Mouse (Mus musculus): ENCODE data around the gene Wdcp. TPM values are rescaled to one million over a fixed set of nuclear protein-coding genes. Genes with fewer than 3 reads are reported as not detected.

The Wdcp gene
- polyA plus RNA-seq, 1 experiment from 2014 or later: 17.1 TPM

GRCm38 (mm10) chr12:4840741-4841140 lies 2.4 kb upstream of the Wdcp start:
- Histone ChIP-seq H3K9ac (peak overlapping the region; percentile 74), H3K36me3 (no peaks in the 10 kb centered on the region), H3K4me2 (peak overlapping the region; percentile 79), H3K9me3 (no peaks in the 10 kb centered on the region), H3K27me3 (peaks cover 16% of the 10 kb centered on the region), H3K27ac (replicated peaks) (0 out of 2 replicates have a peak overlapping the region, but pooled peaks have one; percentile 20), H3K4me1 (replicated peaks) (peaks cover 27% of the 10 kb centered on the region), H3K4me3 (peak overlapping the region; percentile 64)
- ATAC-seq (ENCODE audit: low read depth): 0 out of 2 replicates have a peak, but pooled peaks have one; percentile 0
- WGBS: 1% methylated on average over 11 of the region's 11 CpGs

GRCm38 (mm10) chr12:4841392-4841887 lies 1.7 kb upstream of the Wdcp start, which contains the start of gene Fkbp1b:
Gene Fkbp1b (minus strand): TSS chr12:4841591.
- Histone ChIP-seq H3K9me3 (no peaks in the 10 kb centered on the region), H3K4me2 (peak within 1 kb of the TSS; percentile 79), H3K27ac (replicated peaks) (peak within 1 kb of the TSS; percentile 34; the same call in 1 of the 2 replicates), H3K27me3 (peaks cover 16% of the 10 kb centered on the region), H3K4me3 (peak within 1 kb of the TSS; percentile 64), H3K36me3 (no peaks in the 10 kb centered on the region), H3K4me1 (replicated peaks) (peaks cover 27% of the 10 kb centered on the region), H3K9ac (peak within 1 kb of the TSS; percentile 74)
- peak; percentile 68 for ATAC-seq (ENCODE audit: low read depth)
- WGBS: under 1% methylated on average over 37 of the region's 37 CpGs

- WGBS: 89% methylated on average over 8 of the region's 8 CpGs
- no peak overlapping the region for H3K4me2 ChIP-seq
- H3K4me3 ChIP-seq: 0 out of 2 replicates have a peak overlapping the region, but pooled peaks have one; percentile 58
- H3K9ac ChIP-seq: no peak overlapping the region
- peaks cover 16% of the 10 kb centered on the region for H3K27me3 ChIP-seq
- H3K9me3 ChIP-seq: no peaks in the 10 kb centered on the region
- H3K4me1 ChIP-seq (replicated peaks): peaks cover 27% of the 10 kb centered on the region
- no peaks in the 10 kb centered on the region for H3K36me3 ChIP-seq
- ATAC-seq (ENCODE audit: low read depth): no peak
- no peak overlapping the region for H3K27ac ChIP-seq (replicated peaks)
Measured at GRCm38 (mm10) chr12:4842456-4842855, 647 bp upstream of the Wdcp start.

- Histone ChIP-seq H3K27me3 (peaks cover 16% of the 10 kb centered on the region), H3K4me3 (peak overlapping the region; percentile 58), H3K9ac (peak overlapping the region; percentile 58), H3K4me2 (peak overlapping the region; percentile 66), H3K4me1 (replicated peaks) (peaks cover 27% of the 10 kb centered on the region), H3K27ac (replicated peaks) (no peak overlapping the region), H3K36me3 (no peaks in the 10 kb centered on the region), H3K9me3 (no peaks in the 10 kb centered on the region)
- peak; percentile 37; the same call in 1 of the 2 replicates for ATAC-seq (ENCODE audit: low read depth)
- 1% methylated on average over 12 of the region's 12 CpGs for WGBS
Measured at GRCm38 (mm10) chr12:4843741-4844140, 638 bp downstream of the Wdcp start.

GRCm38 (mm10) chr12:4856160-4856559 lies 13.1 kb downstream of the Wdcp start:
- Histone ChIP-seq H3K4me1 (replicated peaks) (peaks cover 6% of the 10 kb centered on the region), H3K36me3 (peaks cover 28% of the 10 kb centered on the region), H3K4me2 (no peak overlapping the region), H3K27ac (replicated peaks) (no peak overlapping the region), H3K27me3 (no peaks in the 10 kb centered on the region), H3K4me3 (no peak overlapping the region), H3K9me3 (no peaks in the 10 kb centered on the region), H3K9ac (no peak overlapping the region)
- no peak for ATAC-seq (ENCODE audit: low read depth)
- 97% methylated on average over 5 of the region's 5 CpGs for WGBS

GRCm38 (mm10) chr12:4856834-4857233 lies 13.7 kb downstream of the Wdcp start:
- no peak overlapping the region for H3K27ac ChIP-seq (replicated peaks)
- H3K9ac ChIP-seq: no peak overlapping the region
- peaks cover 6% of the 10 kb centered on the region for H3K4me1 ChIP-seq (replicated peaks)
- H3K36me3 ChIP-seq: peaks cover 22% of the 10 kb centered on the region
- H3K9me3 ChIP-seq: no peaks in the 10 kb centered on the region
- H3K4me2 ChIP-seq: no peak overlapping the region
- no peak for ATAC-seq (ENCODE audit: low read depth)
- WGBS: 96% methylated on average over 2 of the region's 2 CpGs
- no peak overlapping the region for H3K4me3 ChIP-seq
- no peaks in the 10 kb centered on the region for H3K27me3 ChIP-seq

- H3K4me2 ChIP-seq: no peak overlapping the region
- H3K36me3 ChIP-seq: peaks cover 15% of the 10 kb centered on the region
- no peaks in the 10 kb centered on the region for H3K27me3 ChIP-seq
- H3K4me1 ChIP-seq (replicated peaks): peaks cover 16% of the 10 kb centered on the region
- no peaks in the 10 kb centered on the region for H3K9me3 ChIP-seq
- WGBS: 31% methylated on average over 11 of the region's 11 CpGs
- peak; percentile 77 for ATAC-seq (ENCODE audit: low read depth)
- no peak overlapping the region for H3K4me3 ChIP-seq
- peak overlapping the region; percentile 78 for H3K27ac ChIP-seq (replicated peaks)
- H3K9ac ChIP-seq: no peak overlapping the region
Measured at GRCm38 (mm10) chr12:4859241-4859914, 16.3 kb downstream of the Wdcp start.

GRCm38 (mm10) chr12:4862672-4863071 lies 19.6 kb downstream of the Wdcp start:
- Histone ChIP-seq H3K27ac (replicated peaks) (no peak overlapping the region), H3K4me3 (no peak overlapping the region), H3K27me3 (no peaks in the 10 kb centered on the region), H3K9me3 (no peaks in the 10 kb centered on the region), H3K4me1 (replicated peaks) (peaks cover 17% of the 10 kb centered on the region), H3K36me3 (0 out of 2 replicates have a peak, but pooled peaks cover 4% of the 10 kb centered on the region), H3K4me2 (no peak overlapping the region), H3K9ac (no peak overlapping the region)
- no peak for ATAC-seq (ENCODE audit: low read depth)
- WGBS: 86% methylated on average over 4 of the region's 4 CpGs

GRCm38 (mm10) chr12:4863654-4864337 lies 20.7 kb downstream of the Wdcp start:
- no peaks in the 10 kb centered on the region for H3K9me3 ChIP-seq
- H3K4me2 ChIP-seq: no peak overlapping the region
- H3K27ac ChIP-seq (replicated peaks): peak overlapping the region; percentile 62
- H3K4me3 ChIP-seq: no peak overlapping the region
- no peaks in the 10 kb centered on the region for H3K36me3 ChIP-seq
- 64% methylated on average over 4 of the region's 4 CpGs for WGBS
- peak overlapping the region; percentile 26; the same call in 1 of the 2 replicates for H3K9ac ChIP-seq
- peaks cover 13% of the 10 kb centered on the region for H3K4me1 ChIP-seq (replicated peaks)
- no peaks in the 10 kb centered on the region for H3K27me3 ChIP-seq
- ATAC-seq (ENCODE audit: low read depth): no peak

GRCm38 (mm10) chr12:4864338-4864690 lies 21.2 kb downstream of the Wdcp start:
- Histone ChIP-seq H3K4me3 (no peak overlapping the region), H3K27ac (replicated peaks) (peak overlapping the region; percentile 62), H3K27me3 (no peaks in the 10 kb centered on the region), H3K9me3 (no peaks in the 10 kb centered on the region), H3K4me2 (no peak overlapping the region), H3K4me1 (replicated peaks) (peaks cover 13% of the 10 kb centered on the region), H3K36me3 (no peaks in the 10 kb centered on the region), H3K9ac (peak overlapping the region; percentile 4; the same call in 1 of the 2 replicates)
- ATAC-seq (ENCODE audit: low read depth): 0 out of 2 replicates have a peak, but pooled peaks have one; percentile 19
- WGBS: 62% methylated on average over 4 of the region's 4 CpGs

GRCm38 (mm10) chr12:4868924-4869323 lies 25.8 kb downstream of the Wdcp start:
- Histone ChIP-seq H3K4me3 (no peak overlapping the region), H3K9me3 (no peaks in the 10 kb centered on the region), H3K27me3 (0 out of 2 replicates have a peak, but pooled peaks cover 5% of the 10 kb centered on the region), H3K9ac (no peak overlapping the region), H3K27ac (replicated peaks) (no peak overlapping the region), H3K36me3 (no peaks in the 10 kb centered on the region), H3K4me2 (no peak overlapping the region), H3K4me1 (replicated peaks) (peaks cover 11% of the 10 kb centered on the region)
- ATAC-seq (ENCODE audit: low read depth): no peak
- WGBS: 87% methylated on average over 8 of the region's 8 CpGs

GRCm38 (mm10) chr12:4871260-4871659 lies 28.2 kb downstream of the Wdcp start:
- Histone ChIP-seq H3K9ac (no peak overlapping the region), H3K27me3 (0 out of 2 replicates have a peak, but pooled peaks cover 5% of the 10 kb centered on the region), H3K4me2 (no peak overlapping the region), H3K4me3 (no peak overlapping the region), H3K36me3 (no peaks in the 10 kb centered on the region), H3K27ac (replicated peaks) (no peak overlapping the region), H3K9me3 (no peaks in the 10 kb centered on the region), H3K4me1 (replicated peaks) (peaks cover 11% of the 10 kb centered on the region)
- WGBS: 93% methylated on average over 5 of the region's 5 CpGs
- no peak for ATAC-seq (ENCODE audit: low read depth)
